Comparison of ENCODE assay signal across 28 mouse cellular contexts in the genomic region with DNA sequence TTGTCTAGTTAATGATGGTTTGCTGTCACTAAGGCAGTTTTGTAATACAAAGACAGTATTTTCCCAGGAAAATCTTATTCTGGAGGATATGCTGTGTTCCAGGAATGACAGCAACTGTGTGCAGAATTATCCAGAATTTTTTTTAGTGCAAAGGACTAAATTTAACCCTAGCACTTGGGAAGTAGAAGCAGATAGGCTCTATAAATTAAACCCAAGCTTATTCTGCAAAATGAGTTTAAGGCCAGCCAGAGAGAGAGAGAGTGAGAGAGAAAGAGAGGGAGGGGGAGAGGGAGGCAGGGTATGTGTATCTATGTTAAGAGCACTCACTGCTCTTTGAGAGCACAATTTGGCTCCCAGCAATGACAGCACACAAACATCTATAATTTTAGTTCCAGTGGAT.
DNase-seq lines count a peak whose midpoint lies in the region; ATAC-seq and TF ChIP-seq lines count a peak whose summit lies in the region.
"Had no signal": no experiment of that assay in that cellular context is flagged by ENCODE, and none has a peak within 500 bp of the region (broad histone marks: within the 10 kb centered on the region; RNA-seq: fewer than 3 reads in every experiment).

No protein-coding gene starts in this region.

- TF ChIP-seq CTCF in hindbrain, postnatal 0 days (IDR thresholded peaks at IDR 0.05; ENCODE audit: low read depth), result no peak
- TF ChIP-seq CTCF in brain, embryonic 14.5 days (IDR thresholded peaks at IDR 0.05; ENCODE audit: borderline replicate concordance, extremely low read depth, insufficient read depth, insufficient read length), result no peak

- ATAC-seq in embryonic facial prominence, embryonic 14.5 days (ENCODE audit: low read depth), result no peak
- ATAC-seq in hindbrain, postnatal 0 days, result no peak
- no peak for ATAC-seq in hindbrain, embryonic 13.5 days (ENCODE audit: low FRiP score)
- peak; percentile 37; the same call in 1 of the 2 replicates for ATAC-seq in midbrain, embryonic 15.5 days (replicated peaks)
- ATAC-seq in midbrain, embryonic 16.5 days, result no peak
- ATAC-seq: inflammation-experienced regulatory T-cells, adult 6 months; liver, embryonic 12.5 days; liver, postnatal 0 days had no signal

- no peaks in the 10 kb centered on the region for H3K27me3 ChIP-seq in embryonic facial prominence, embryonic 14.5 days (replicated peaks; ENCODE audit: control insufficient read depth, insufficient read depth, low read length)
- H3K27me3 ChIP-seq in embryonic facial prominence, embryonic 10.5 days (replicated peaks; ENCODE audit: low read depth, poor library complexity, severe bottlenecking), result no peaks in the 10 kb centered on the region
- no peaks in the 10 kb centered on the region for H3K27me3 ChIP-seq in hindbrain, postnatal 0 days (ENCODE audit: insufficient read depth, low read length)
- H3K27me3 ChIP-seq in hindbrain, embryonic 13.5 days, result no peaks in the 10 kb centered on the region
- H3K27me3 ChIP-seq in midbrain, embryonic 15.5 days (replicated peaks), result no peaks in the 10 kb centered on the region
- H3K27me3 ChIP-seq in midbrain, embryonic 16.5 days (ENCODE audit: control insufficient read depth, insufficient read depth, low read depth, low read length), result no peaks in the 10 kb centered on the region
- H3K27me3 ChIP-seq: liver, embryonic 12.5 days; neural tube, embryonic 15.5 days had no signal

- no peaks in the 10 kb centered on the region for H3K4me1 ChIP-seq in embryonic facial prominence, embryonic 14.5 days (ENCODE audit: control insufficient read depth, insufficient read depth, low read length)
- H3K4me1 ChIP-seq in embryonic facial prominence, embryonic 10.5 days, result no peaks in the 10 kb centered on the region
- no peaks in the 10 kb centered on the region for H3K4me1 ChIP-seq in hindbrain, postnatal 0 days (ENCODE audit: insufficient read depth, low read length)
- no peaks in the 10 kb centered on the region for H3K4me1 ChIP-seq in hindbrain, embryonic 13.5 days (replicated peaks)
- no peaks in the 10 kb centered on the region for H3K4me1 ChIP-seq in midbrain, embryonic 15.5 days
- H3K4me1 ChIP-seq in midbrain, embryonic 16.5 days (ENCODE audit: control insufficient read depth, insufficient read depth, low read length), result no peaks in the 10 kb centered on the region
- H3K4me1 ChIP-seq: liver, embryonic 12.5 days; neural tube, embryonic 15.5 days had no signal

- no peak overlapping the region for H3K9ac ChIP-seq in embryonic facial prominence, embryonic 14.5 days (ENCODE audit: low read depth, low read length)
- no peak overlapping the region for H3K9ac ChIP-seq in hindbrain, postnatal 0 days (replicated peaks; ENCODE audit: low read length)
- no peak overlapping the region for H3K9ac ChIP-seq in hindbrain, embryonic 13.5 days
- H3K9ac ChIP-seq in midbrain, embryonic 15.5 days, result no peak overlapping the region
- no peak overlapping the region for H3K9ac ChIP-seq in midbrain, embryonic 16.5 days (ENCODE audit: low read depth, low read length)
- H3K9ac ChIP-seq: hindbrain, embryonic 14.5 days; liver, embryonic 12.5 days; liver, postnatal 0 days; neural tube, embryonic 15.5 days had no signal

- peak; percentile 43 for DNase-seq in embryonic facial prominence, embryonic 14.5 days (ENCODE audit: low spot score)
- DNase-seq in embryonic facial prominence, embryonic 10.5 days (ENCODE audit: low spot score), result no peak
- DNase-seq in hindbrain, postnatal 0 days (ENCODE audit: low spot score), result peak; percentile 15
- DNase-seq in brain, embryonic 14.5 days (ENCODE audit: low read depth), result peak; percentile 43
- DNase-seq: adrenal gland, adult 8-10 months; cerebellum, adult 11-12 months; gastrocnemius, adult 2 months; gastrocnemius, postnatal 36 days; heart, adult 18-20 months; heart, postnatal 4 days; kidney, adult 11 months; kidney, postnatal 14 days; layer of hippocampus, adult 9-11 months; liver, postnatal 0 days; lung, postnatal 10 days; right cerebral cortex, adult 18-20 months; thymus, adult 2 months; thymus, postnatal 36 days had no signal

- H3K4me3 ChIP-seq in embryonic facial prominence, embryonic 14.5 days (ENCODE audit: low read depth, low read length), result no peak overlapping the region
- no peak overlapping the region for H3K4me3 ChIP-seq in embryonic facial prominence, embryonic 10.5 days
- no peak overlapping the region for H3K4me3 ChIP-seq in hindbrain, postnatal 0 days (ENCODE audit: low read length)
- no peak overlapping the region for H3K4me3 ChIP-seq in hindbrain, embryonic 13.5 days
- no peak overlapping the region for H3K4me3 ChIP-seq in midbrain, embryonic 15.5 days
- no peak overlapping the region for H3K4me3 ChIP-seq in midbrain, embryonic 16.5 days (ENCODE audit: low read depth, low read length)
- H3K4me3 ChIP-seq: gastrocnemius, adult 2 months; liver, embryonic 12.5 days; neural tube, embryonic 15.5 days had no signal

- no peak overlapping the region for H3K4me2 ChIP-seq in embryonic facial prominence, embryonic 14.5 days (ENCODE audit: low read depth, low read length)
- H3K4me2 ChIP-seq in hindbrain, postnatal 0 days (ENCODE audit: low read depth, low read length), result no peak overlapping the region
- H3K4me2 ChIP-seq in hindbrain, embryonic 13.5 days, result no peak overlapping the region
- no peak overlapping the region for H3K4me2 ChIP-seq in midbrain, embryonic 15.5 days
- no peak overlapping the region for H3K4me2 ChIP-seq in midbrain, embryonic 16.5 days (ENCODE audit: low read length)
- H3K4me2 ChIP-seq: heart, embryonic 11.5 days; hindbrain, embryonic 14.5 days; liver, embryonic 12.5 days; neural tube, embryonic 15.5 days had no signal

- no peaks in the 10 kb centered on the region for H3K36me3 ChIP-seq in embryonic facial prominence, embryonic 14.5 days (ENCODE audit: control insufficient read depth, insufficient read depth, low read length)
- H3K36me3 ChIP-seq in embryonic facial prominence, embryonic 10.5 days (replicated peaks), result no peaks in the 10 kb centered on the region
- no peaks in the 10 kb centered on the region for H3K36me3 ChIP-seq in hindbrain, postnatal 0 days (ENCODE audit: insufficient read depth, low read length)
- H3K36me3 ChIP-seq in hindbrain, embryonic 13.5 days, result no peaks in the 10 kb centered on the region
- H3K36me3 ChIP-seq in midbrain, embryonic 15.5 days (replicated peaks), result no peaks in the 10 kb centered on the region
- no peaks in the 10 kb centered on the region for H3K36me3 ChIP-seq in midbrain, embryonic 16.5 days (ENCODE audit: control insufficient read depth, insufficient read depth, low read length)
- H3K36me3 ChIP-seq: G1E; liver, embryonic 12.5 days; neural tube, embryonic 15.5 days had no signal

- TF ChIP-seq POLR2A in brain, embryonic 14.5 days (IDR thresholded peaks at IDR 0.05; ENCODE audit: borderline replicate concordance, extremely low read depth, insufficient read depth, insufficient read length, poor library complexity, severe bottlenecking), result no peak

- H3K9me3 ChIP-seq in embryonic facial prominence, embryonic 14.5 days (ENCODE audit: control insufficient read depth, low read length), result no peaks in the 10 kb centered on the region
- no peaks in the 10 kb centered on the region for H3K9me3 ChIP-seq in embryonic facial prominence, embryonic 10.5 days
- no peaks in the 10 kb centered on the region for H3K9me3 ChIP-seq in hindbrain, postnatal 0 days (ENCODE audit: low read length)
- no peaks in the 10 kb centered on the region for H3K9me3 ChIP-seq in hindbrain, embryonic 13.5 days
- no peaks in the 10 kb centered on the region for H3K9me3 ChIP-seq in midbrain, embryonic 15.5 days
- H3K9me3 ChIP-seq in midbrain, embryonic 16.5 days (replicated peaks; ENCODE audit: control insufficient read depth, low read length, poor library complexity, severe bottlenecking), result no peaks in the 10 kb centered on the region
- H3K9me3 ChIP-seq: G1E; liver, embryonic 12.5 days; neural tube, embryonic 15.5 days had no signal

- no peak overlapping the region for H3K27ac ChIP-seq in embryonic facial prominence, embryonic 14.5 days (replicated peaks; ENCODE audit: low read depth, low read length)
- H3K27ac ChIP-seq in embryonic facial prominence, embryonic 10.5 days (replicated peaks), result no peak overlapping the region
- H3K27ac ChIP-seq in hindbrain, postnatal 0 days, result no peak overlapping the region
- no peak overlapping the region for H3K27ac ChIP-seq in hindbrain, embryonic 13.5 days
- H3K27ac ChIP-seq in midbrain, embryonic 15.5 days, result no peak overlapping the region
- no peak overlapping the region for H3K27ac ChIP-seq in midbrain, embryonic 16.5 days (ENCODE audit: low read length)
- H3K27ac ChIP-seq: gastrocnemius, adult 2 months; hindbrain, embryonic 14.5 days; liver, embryonic 12.5 days; macrophage; neural tube, embryonic 15.5 days had no signal
